Mouse (Mus musculus): ENCODE data around the gene Sema4d.

The Sema4d gene

GRCm38 (mm10) chr13:51778351-51778982 is 15.1 kb downstream of the Sema4d start:
- no peak for DNase-seq (ENCODE audit: low spot score)

- no peak for DNase-seq (ENCODE audit: low spot score)
Measured at GRCm38 (mm10) chr13:51777738-51778274, 15.7 kb downstream of the Sema4d start.

GRCm38 (mm10) chr13:51777048-51777737 is 16.4 kb downstream of the Sema4d start:
- DNase-seq (ENCODE audit: low spot score) = peak; percentile 45

- no peak for DNase-seq (ENCODE audit: low spot score)
Measured at GRCm38 (mm10) chr13:51776160-51776737, 17.3 kb downstream of the Sema4d start.

GRCm38 (mm10) chr13:51771802-51772206 is 21.7 kb downstream of the Sema4d start:
- no peak for DNase-seq (ENCODE audit: low spot score)

- DNase-seq (ENCODE audit: low spot score) = no peak
Measured at GRCm38 (mm10) chr13:51770647-51771427, 22.7 kb downstream of the Sema4d start.

DNA sequence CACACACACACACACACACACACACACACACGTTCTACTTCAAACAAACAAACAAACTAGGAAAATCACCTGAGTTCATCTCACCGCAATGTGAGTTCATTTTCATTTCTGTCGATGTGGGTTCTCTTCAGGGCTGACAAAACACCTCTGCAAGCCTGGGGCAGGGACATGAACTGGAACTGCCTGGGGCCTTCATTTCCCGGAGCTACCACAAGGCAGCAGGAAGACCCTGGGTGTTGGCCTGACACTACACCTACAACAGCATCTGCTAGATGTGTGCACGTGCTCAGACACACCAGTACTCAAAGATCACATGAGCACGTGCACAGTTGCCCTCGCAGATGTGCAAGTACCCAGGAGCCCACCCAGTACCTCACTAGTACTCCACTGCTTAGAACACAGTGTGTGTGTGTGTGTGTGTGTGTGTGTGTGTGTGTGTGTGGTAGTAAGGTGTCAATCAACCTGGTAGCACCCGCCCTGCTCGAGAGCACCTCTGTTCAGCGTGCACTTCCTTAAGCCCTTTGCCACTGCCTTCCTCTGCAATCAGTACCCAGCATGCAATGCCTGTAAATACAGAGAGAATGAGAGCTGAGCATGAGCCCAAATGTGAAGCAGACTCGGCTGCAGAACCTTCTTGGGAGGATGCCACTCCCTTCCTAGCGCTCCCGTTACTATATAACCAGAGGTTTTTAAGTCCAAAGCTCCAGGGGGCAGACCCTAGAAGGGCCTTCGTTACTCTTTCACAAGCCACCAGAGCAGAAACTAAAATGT is 25.4 kb downstream of the Sema4d start:
- DNase-seq (ENCODE audit: low spot score) = no peak

- DNase-seq (ENCODE audit: low spot score) = no peak
Measured at GRCm38 (mm10) chr13:51767513-51767912, 26.0 kb downstream of the Sema4d start.

GRCm38 (mm10) chr13:51766756-51767155 is 26.8 kb downstream of the Sema4d start:
- DNase-seq (ENCODE audit: low spot score) = no peak

DNA sequence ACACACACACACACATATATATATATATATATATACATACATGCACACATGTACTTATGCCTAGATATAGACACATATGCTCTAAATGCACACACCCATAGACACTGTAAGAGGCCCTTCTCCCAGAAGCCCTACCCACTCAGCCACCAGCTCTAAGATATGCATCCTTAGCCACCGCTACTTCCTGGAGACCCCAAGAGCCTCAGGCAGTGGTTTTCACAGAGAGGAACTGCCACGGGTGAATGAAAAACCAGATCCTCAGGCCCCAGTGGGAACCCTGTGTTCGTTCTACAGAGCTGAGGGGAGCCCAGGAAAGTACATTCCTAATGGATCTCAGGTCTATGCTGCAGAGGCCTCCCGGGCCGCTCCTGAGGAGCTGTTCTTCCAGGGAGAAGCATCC is 28.2 kb downstream of the Sema4d start:
- no peak for DNase-seq (ENCODE audit: low spot score)

DNA sequence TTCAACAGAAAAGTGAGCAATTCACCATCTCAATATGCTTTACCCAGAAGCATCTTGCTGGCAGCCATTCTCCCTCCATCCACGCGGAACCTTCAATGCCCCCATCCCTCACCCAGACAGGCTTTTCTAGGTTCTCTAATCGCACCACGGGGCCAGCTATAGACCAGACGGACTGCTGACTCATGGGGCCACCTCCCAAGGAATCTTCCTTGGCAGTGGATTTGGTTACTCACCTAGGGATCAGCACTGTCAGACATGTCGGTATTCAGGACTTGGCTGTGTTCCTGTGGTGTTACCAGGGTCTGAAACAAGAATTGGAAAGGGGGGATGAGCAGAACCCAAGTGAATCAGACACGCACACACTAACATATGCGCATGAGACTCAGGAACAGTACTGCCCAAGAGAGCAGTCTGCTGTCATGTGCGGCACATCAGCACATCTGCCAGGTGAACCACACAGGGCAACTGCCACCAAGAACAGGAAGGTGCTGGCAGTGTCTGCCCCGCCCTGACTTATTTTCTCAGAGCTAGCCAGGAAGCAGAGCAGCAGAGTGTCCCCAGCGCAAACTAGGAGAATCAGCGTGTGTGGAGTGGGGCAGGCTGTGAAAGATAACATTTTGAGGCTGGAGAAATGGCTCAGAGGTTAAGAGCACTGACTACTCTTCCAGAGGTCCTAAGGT is 30.4 kb downstream of the Sema4d start:
- DNase-seq (ENCODE audit: low spot score) = no peak

GRCm38 (mm10) chr13:51761186-51761813 is 32.2 kb downstream of the Sema4d start:
- DNase-seq (ENCODE audit: low spot score) = no peak

- DNase-seq (ENCODE audit: low spot score) = no peak
Measured at GRCm38 (mm10) chr13:51759256-51759987, 34.1 kb downstream of the Sema4d start.

DNA sequence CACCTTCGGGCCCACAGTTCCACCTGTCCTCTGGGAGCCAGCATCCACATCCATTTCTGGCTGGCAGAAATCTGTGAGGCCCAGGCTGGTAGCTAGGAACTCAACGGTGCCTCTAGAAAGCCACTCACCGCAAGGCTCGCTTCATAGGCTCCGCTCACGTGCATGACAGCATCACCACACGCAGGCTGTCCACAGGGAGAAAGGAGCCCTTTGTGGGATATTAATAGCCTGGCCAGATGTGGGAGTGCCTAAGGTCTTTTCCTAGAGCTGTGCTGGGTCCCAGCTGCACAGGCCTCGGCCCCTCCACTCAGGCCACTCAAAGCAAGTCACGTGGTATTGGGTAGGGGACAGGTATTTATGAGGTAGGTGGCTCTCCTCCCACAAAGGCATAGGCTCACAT is 35.1 kb downstream of the Sema4d start:
- DNase-seq (ENCODE audit: low spot score) = no peak

DNA sequence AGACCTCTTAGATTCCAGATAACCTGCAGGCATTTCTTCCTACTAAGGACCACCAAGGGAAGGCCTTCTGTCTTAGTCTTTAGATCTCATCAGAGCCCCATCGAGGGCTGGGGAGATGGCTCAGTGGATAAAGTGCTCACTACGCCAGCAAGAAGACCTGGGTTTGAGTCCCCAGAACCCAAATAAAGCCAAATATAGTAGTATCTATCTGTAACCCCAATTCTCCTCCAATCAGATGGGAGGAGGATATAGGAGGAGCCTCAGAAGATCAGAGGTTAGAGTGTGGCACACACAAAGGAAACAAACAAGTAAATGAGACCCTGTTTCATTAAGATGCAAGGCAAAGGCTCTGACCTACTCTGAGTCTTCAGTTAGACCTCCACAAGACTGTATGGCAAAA is 36.4 kb downstream of the Sema4d start:
- DNase-seq (ENCODE audit: low spot score) = no peak

- no peak for DNase-seq (ENCODE audit: low spot score)
Measured at GRCm38 (mm10) chr13:51756563-51756962, 37.0 kb downstream of the Sema4d start.

DNA sequence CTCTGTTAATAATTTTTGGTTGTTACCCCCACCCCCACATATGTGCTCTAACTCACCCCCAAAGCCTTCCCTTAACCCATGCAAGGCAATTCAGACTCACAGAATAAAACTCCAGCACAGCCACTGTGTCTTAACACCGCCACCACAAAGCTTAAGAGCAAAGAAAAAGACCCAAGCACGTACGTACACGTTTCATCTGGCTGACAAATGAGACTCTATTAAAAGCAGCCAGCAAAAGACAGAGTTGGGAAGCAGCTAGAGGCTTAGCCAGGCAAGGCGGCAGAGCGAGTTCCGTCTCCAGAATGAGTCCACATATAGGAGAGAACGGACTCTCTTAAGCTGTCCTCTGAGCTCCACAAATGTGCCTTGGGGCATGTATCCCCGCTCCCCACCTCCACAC is 37.5 kb downstream of the Sema4d start:
- DNase-seq (ENCODE audit: low spot score) = no peak

DNA sequence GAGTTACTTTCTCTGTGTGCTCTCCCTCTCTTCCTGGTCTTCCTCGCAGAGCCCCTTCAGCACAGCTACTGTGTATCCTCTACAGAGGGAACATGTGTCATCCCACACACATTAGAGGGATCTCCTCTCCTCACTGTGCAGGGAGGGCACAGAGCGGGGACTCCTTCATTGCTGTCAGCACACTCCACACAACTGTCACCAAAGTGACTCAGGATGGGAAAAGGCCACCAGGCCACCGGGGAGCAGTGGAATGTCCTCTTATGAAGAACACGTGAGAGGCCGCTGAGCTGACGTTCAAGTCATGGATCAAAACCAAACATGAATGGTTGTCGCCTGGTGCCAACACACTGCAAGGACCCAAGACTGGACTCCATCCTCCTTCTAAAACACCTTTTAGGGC is 38.0 kb downstream of the Sema4d start:
- DNase-seq (ENCODE audit: low spot score) = no peak

DNA sequence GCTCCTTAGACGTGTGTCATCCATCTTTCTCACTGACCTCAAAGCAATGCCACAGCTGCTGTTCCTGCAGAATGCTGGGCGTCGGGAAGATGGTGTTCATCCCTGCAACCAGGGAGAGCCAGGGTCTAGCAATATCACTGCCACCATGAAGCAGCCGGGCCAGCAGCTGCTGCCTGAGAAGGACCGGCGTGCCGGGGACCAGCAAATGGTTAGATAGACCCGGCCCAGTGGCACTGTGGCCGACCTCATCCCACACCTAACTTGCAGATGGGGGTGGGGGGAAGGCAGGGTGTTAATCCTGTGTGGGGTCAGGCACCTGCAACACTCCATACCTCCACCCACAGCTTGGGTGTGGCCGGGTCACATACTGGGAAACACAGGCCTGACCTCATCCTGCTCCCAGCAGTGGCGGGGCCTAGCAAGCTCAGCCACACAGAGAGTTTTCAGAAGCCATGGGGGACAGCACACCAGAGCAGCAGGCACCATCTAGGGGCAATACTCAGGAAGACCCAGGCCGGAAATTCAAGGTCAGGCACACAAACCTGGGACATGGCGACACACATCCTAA is 38.9 kb downstream of the Sema4d start:
- no peak for DNase-seq (ENCODE audit: low spot score)
